Mouse (Mus musculus): ENCODE measurements at regions not wholly inside any gene's neighbourhood (a gene's known extent, or its start where the extent isn't known, plus 50 kb on each side); places are given as distances from the start of the nearest gene placed in this dataset.

GRCm38 (mm10) chr4:97132650-97133049, 50.3 kb downstream of the Gm10192 start:
- DNase-seq, result no peak

GRCm38 (mm10) chr4:97127780-97128179, 55.2 kb downstream of the Gm10192 start:
- peak in 1 of 2 experiments; percentile 2 for DNase-seq

GRCm38 (mm10) chr4:97123861-97124260, 59.1 kb downstream of the Gm10192 start:
- DNase-seq, result no peak

GRCm38 (mm10) chr4:97121952-97122351, 61.0 kb downstream of the Gm10192 start:
- DNase-seq, result no peak

- no peak for DNase-seq
These were observed 63.5 kb downstream of the Gm10192 start for GRCm38 (mm10) chr4:97119459-97119858.

GRCm38 (mm10) chr4:97117016-97117415, 66.0 kb downstream of the Gm10192 start:
- no peak for DNase-seq

- no peak for DNase-seq
These were observed 80.3 kb downstream of the Gm10192 start for GRCm38 (mm10) chr4:97102752-97103052.

GRCm38 (mm10) chr4:97101911-97102751, 80.8 kb downstream of the Gm10192 start:
- no peak for DNase-seq

- no peak for DNase-seq
These were observed 83.2 kb downstream of the Gm10192 start for GRCm38 (mm10) chr4:97099721-97100120.

GRCm38 (mm10) chr4:97093576-97093975, 89.4 kb downstream of the Gm10192 start:
- DNase-seq, result no peak

GRCm38 (mm10) chr4:97050735-97051134, 132.2 kb downstream of the Gm10192 start:
- DNase-seq, result peak in 1 of 2 experiments; percentile 7

GRCm38 (mm10) chr4:97049045-97049674, 133.8 kb downstream of the Gm10192 start:
- DNase-seq, result peak; percentile 11 to 17

GRCm38 (mm10) chr4:97037693-97038348, 145.1 kb downstream of the Gm10192 start:
- DNase-seq, result peak; percentile 54 to 65

GRCm38 (mm10) chr4:97028938-97029337, 154.0 kb downstream of the Gm10192 start:
- no peak for DNase-seq

- no peak for DNase-seq
These were observed 157.4 kb downstream of the Gm10192 start for GRCm38 (mm10) chr4:97025446-97026040.

GRCm38 (mm10) chr4:97001321-97001720, 181.6 kb downstream of the Gm10192 start:
- no peak for DNase-seq

GRCm38 (mm10) chr4:96980311-96980710, 195.3 kb upstream of the Gm12695 start:
- DNase-seq, result peak; percentile 7 to 21

GRCm38 (mm10) chr4:96979876-96980275, 194.9 kb upstream of the Gm12695 start:
- DNase-seq, result no peak

- no peak for DNase-seq
These were observed 189.9 kb upstream of the Gm12695 start for GRCm38 (mm10) chr4:96974935-96975334.

GRCm38 (mm10) chr4:96973804-96974203, 188.8 kb upstream of the Gm12695 start:
- no peak for DNase-seq

GRCm38 (mm10) chr4:96969199-96969598, 184.2 kb upstream of the Gm12695 start:
- DNase-seq, result no peak

- DNase-seq, result no peak
These were observed 183.7 kb upstream of the Gm12695 start for GRCm38 (mm10) chr4:96968545-96969164.

Measured in kidney, postnatal 4 days (tissue).